Mouse (Mus musculus) E14TG2a.4 (cell line): ENCODE data around the gene Lysmd2.

ENCODE experiments used
- CTCF ChIP-seq: conservative IDR thresholded peaks from 2 replicates; pipeline ENCODE4 v1.5.1; 2014; ENCODE audit warnings: low read length
- NANOG ChIP-seq: IDR thresholded peaks from 2 replicates; pipeline ENCODE4 v1.6.1; 2014; ENCODE audit warnings: borderline replicate concordance, low read length, mixed read lengths

- TF ChIP-seq CTCF (no peak), NANOG (no peak)
Measured at GRCm38 (mm10) chr9:75618836-75619400, 6.6 kb upstream of the Lysmd2 start.
